ENCODE assay signal across 8 mouse cellular contexts in the genomic region with DNA sequence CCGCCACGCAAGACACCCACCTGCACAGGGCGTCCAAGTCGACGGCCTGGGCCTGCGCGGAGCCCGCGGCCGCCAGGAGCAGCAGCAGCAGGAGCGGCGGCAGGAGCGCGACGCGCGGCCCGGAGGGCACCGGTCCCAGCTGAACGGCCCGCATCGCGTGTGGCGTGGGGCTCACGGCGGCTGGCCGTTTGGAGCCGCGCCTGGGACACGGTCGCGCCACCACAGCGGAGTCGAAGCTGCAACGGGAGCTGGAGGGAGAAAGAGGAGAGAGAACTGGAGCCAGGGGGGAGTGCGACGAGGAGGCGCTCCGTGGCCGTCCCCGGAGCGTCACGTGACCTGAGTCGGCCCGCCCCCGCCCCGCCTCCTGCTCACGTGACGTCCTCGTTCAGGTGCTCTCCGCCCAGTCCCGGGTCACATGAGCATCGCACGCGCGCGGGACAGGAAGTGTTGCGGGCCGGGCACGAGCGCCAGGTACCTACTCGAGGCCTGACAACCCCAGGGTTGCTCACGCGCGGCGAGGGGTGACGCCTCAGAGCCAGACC. TPM values are rescaled to one million over a fixed set of nuclear protein-coding genes. Genes with fewer than 3 reads are reported as not detected.
DNase-seq lines count a peak whose midpoint lies in the region; ATAC-seq lines count a peak whose summit lies in the region.

Gene Igf2r, minus strand, starts transcription at position 285 of the 542 bp plus-strand sequence.

- peaks cover 39% of the 10 kb centered on the region for H3K4me1 ChIP-seq in hindbrain, embryonic 13.5 days (replicated peaks)

- H3K4me2 ChIP-seq in hindbrain, embryonic 13.5 days: peak within 1 kb of the TSS; percentile 85

- H3K9me3 ChIP-seq in hindbrain, embryonic 13.5 days: no peaks in the 10 kb centered on the region

- peak within 1 kb of the TSS; percentile 85 for H3K4me3 ChIP-seq in hindbrain, embryonic 13.5 days

- peak within 1 kb of the TSS; percentile 87 for H3K27ac ChIP-seq in hindbrain, embryonic 13.5 days

- DNase-seq in NIH3T3 (ENCODE audit: low read depth): peak; percentile 91
- DNase-seq in cerebellum, postnatal 10 days: peak; percentile 96
- DNase-seq in frontal cortex, postnatal 14 days (ENCODE audit: low spot score in 2 of 2): peak; percentile 70 to 79
- peak; percentile 67 to 75 for DNase-seq in layer of hippocampus, postnatal 25 days (ENCODE audit: extremely low spot score in 1 of 2, low spot score in 1 of 2)
- peak; percentile 77 for DNase-seq in lung, postnatal 14 days
- DNase-seq in retina, adult 2 months (ENCODE audit: low read depth, low spot score): peak; percentile 80
- peak; percentile 81 for DNase-seq in thymus, postnatal 25 days

- ATAC-seq in hindbrain, embryonic 13.5 days (ENCODE audit: low FRiP score): peak; percentile 95

- WGBS in hindbrain, embryonic 13.5 days: 7% methylated on average over 57 of the region's 67 CpGs

- H3K36me3 ChIP-seq in hindbrain, embryonic 13.5 days: no peaks in the 10 kb centered on the region

- H3K27me3 ChIP-seq in hindbrain, embryonic 13.5 days: no peaks in the 10 kb centered on the region

- peak within 1 kb of the TSS; percentile 90 for H3K9ac ChIP-seq in hindbrain, embryonic 13.5 days

RNA-seq across cellular contexts. Expression of gene Igf2r, which starts in this region (rescaled TPM):
- 12.3 and 12.5 TPM in 2 replicates for polyA plus RNA-seq in hindbrain, embryonic 13.5 days (2015; fragmentation: Nextera tagmentation; extraction: Ambion mirVana)
- total RNA-seq in layer of hippocampus, postnatal 25 days (2021): 10 to 100 TPM; 28.1 to 29.8 TPM

Comparison
In these comparisons a context has a peak if more than half of its experiments do, and no peak if none do; other contexts are left out.
1. Peak in every context shown above with its lines: DNase-seq, ATAC-seq, H3K4me3 ChIP-seq and H3K27ac ChIP-seq.